8 mouse cellular contexts compared by ENCODE assay signal in genomic region chr1:74077353-74077752, GRCm38 (mm10). TPM values are rescaled to one million over a fixed set of nuclear protein-coding genes. Genes with fewer than 3 reads are reported as not detected.
DNase-seq lines count a peak whose midpoint lies in the region; ATAC-seq lines count a peak whose summit lies in the region.

No protein-coding gene starts in this region.

- intact Hi-C loops in left cerebral cortex, postnatal 36 days (cut with DNase I), result loop anchor here (1.0 to 5.0 kb wide), 2 partner anchors 80 to 175 kb away; no protein-coding TSS in a partner anchor

- H3K9ac ChIP-seq in kidney, embryonic 14.5 days (ENCODE audit: low read depth, low read length), result no peak overlapping the region
- no peak overlapping the region for H3K9ac ChIP-seq in neural tube, embryonic 11.5 days (ENCODE audit: low read length)

- no peaks in the 10 kb centered on the region for H3K27me3 ChIP-seq in kidney, embryonic 14.5 days (ENCODE audit: control insufficient read depth, insufficient read depth, low read length)
- no peaks in the 10 kb centered on the region for H3K27me3 ChIP-seq in neural tube, embryonic 11.5 days (ENCODE audit: control insufficient read depth, insufficient read depth, low read length)

- peaks cover 10% of the 10 kb centered on the region; the same call in 1 of the 2 replicates for H3K4me1 ChIP-seq in kidney, embryonic 14.5 days (ENCODE audit: control insufficient read depth, insufficient read depth, low read length)
- no peaks in the 10 kb centered on the region for H3K4me1 ChIP-seq in neural tube, embryonic 11.5 days (ENCODE audit: control insufficient read depth, insufficient read depth, low read length)

- ATAC-seq in kidney, embryonic 14.5 days (ENCODE audit: low FRiP score, low TSS enrichment), result no peak
- ATAC-seq in neural tube, embryonic 11.5 days (ENCODE audit: insufficient read depth, low FRiP score, low TSS enrichment), result no peak

- 0% methylated on average over 2 of the region's 2 CpGs for WGBS in kidney, embryonic 14.5 days
- WGBS in neural tube, embryonic 11.5 days, result 22% methylated on average over 2 of the region's 2 CpGs

- DNase-seq in kidney, adult 18-20 months, result peak; percentile 95
- DNase-seq in adrenal gland, postnatal 14 days, result peak; percentile 89
- DNase-seq in fibroblast of lung, adult 2 months (ENCODE audit: low read depth), result peak; percentile 48
- DNase-seq in hindlimb bud, embryonic 11.5 days (ENCODE audit: extremely low spot score, low read depth, low spot score), result peak; percentile 89
- peak; percentile 25 to 61 for DNase-seq in left cerebral cortex, postnatal 36 days (ENCODE audit: low spot score in 2 of 2)
- DNase-seq in neural tube, embryonic 11.5 days (ENCODE audit: low spot score), result peak; percentile 75
- peak; percentile 83 for DNase-seq in thymus, postnatal 14 days

- no peaks in the 10 kb centered on the region for H3K36me3 ChIP-seq in kidney, embryonic 14.5 days (ENCODE audit: control insufficient read depth, insufficient read depth, low read length)
- no peaks in the 10 kb centered on the region for H3K36me3 ChIP-seq in neural tube, embryonic 11.5 days (ENCODE audit: control insufficient read depth, insufficient read depth, low read length)

- no peaks in the 10 kb centered on the region for H3K9me3 ChIP-seq in kidney, embryonic 14.5 days (ENCODE audit: control insufficient read depth, low read length)
- no peaks in the 10 kb centered on the region for H3K9me3 ChIP-seq in neural tube, embryonic 11.5 days (ENCODE audit: control insufficient read depth, low read length)

- H3K27ac ChIP-seq in kidney, embryonic 14.5 days (ENCODE audit: low read depth, low read length), result no peak overlapping the region
- H3K27ac ChIP-seq in neural tube, embryonic 11.5 days (ENCODE audit: low read depth, low read length), result no peak overlapping the region

- H3K4me2 ChIP-seq in kidney, embryonic 14.5 days (replicated peaks; ENCODE audit: low read depth, low read length), result no peak overlapping the region
- H3K4me2 ChIP-seq in neural tube, embryonic 11.5 days (ENCODE audit: low read depth), result no peak overlapping the region

- no peak overlapping the region for H3K4me3 ChIP-seq in kidney, embryonic 14.5 days (ENCODE audit: low read length)
- no peak overlapping the region for H3K4me3 ChIP-seq in neural tube, embryonic 11.5 days (ENCODE audit: low read depth, low read length)

RNA-seq across cellular contexts. Expression of gene Tns1, which starts 46.9 kb away (rescaled TPM):
- polyA plus RNA-seq in kidney, embryonic 14.5 days (2014; fragmentation: Nextera tagmentation; extraction: Ambion mirVana), result 40.1 and 59.2 TPM in 2 replicates
- 325 and 411 TPM in 2 replicates for total RNA-seq in adrenal gland, postnatal 14 days (2021)
- total RNA-seq in left cerebral cortex, postnatal 36 days (2021), result 10 to 100 TPM; 36.1 to 50.9 TPM
- polyA plus RNA-seq in neural tube, embryonic 11.5 days (2014; fragmentation: Nextera tagmentation; extraction: Ambion mirVana), result 17.9 and 19.9 TPM in 2 replicates

RNA-seq across cellular contexts. Expression of gene Rufy4, which starts 48.0 kb away (rescaled TPM):
- not detected in 2 replicates for polyA plus RNA-seq in kidney, embryonic 14.5 days (2014; fragmentation: Nextera tagmentation; extraction: Ambion mirVana)
- 3.6 and 4.1 TPM in 2 replicates for total RNA-seq in adrenal gland, postnatal 14 days (2021)
- not detected for total RNA-seq in left cerebral cortex, postnatal 36 days (2021)
- 0.38 and 0.78 TPM in 2 replicates for polyA plus RNA-seq in neural tube, embryonic 11.5 days (2014; fragmentation: Nextera tagmentation; extraction: Ambion mirVana)

Comparison
In these comparisons a context has a peak if more than half of its experiments do, and no peak if none do; other contexts are left out.
1. DNase-seq: peak in every context shown above with its lines; median percentile 95 in kidney, adult 18-20 months; 89 in adrenal gland, postnatal 14 days; 89 in hindlimb bud, embryonic 11.5 days; 83 in thymus, postnatal 14 days; 75 in neural tube, embryonic 11.5 days; 48 in fibroblast of lung, adult 2 months; 43 in left cerebral cortex, postnatal 36 days.